8 mouse cellular contexts compared by ENCODE assay signal in the genomic region with DNA sequence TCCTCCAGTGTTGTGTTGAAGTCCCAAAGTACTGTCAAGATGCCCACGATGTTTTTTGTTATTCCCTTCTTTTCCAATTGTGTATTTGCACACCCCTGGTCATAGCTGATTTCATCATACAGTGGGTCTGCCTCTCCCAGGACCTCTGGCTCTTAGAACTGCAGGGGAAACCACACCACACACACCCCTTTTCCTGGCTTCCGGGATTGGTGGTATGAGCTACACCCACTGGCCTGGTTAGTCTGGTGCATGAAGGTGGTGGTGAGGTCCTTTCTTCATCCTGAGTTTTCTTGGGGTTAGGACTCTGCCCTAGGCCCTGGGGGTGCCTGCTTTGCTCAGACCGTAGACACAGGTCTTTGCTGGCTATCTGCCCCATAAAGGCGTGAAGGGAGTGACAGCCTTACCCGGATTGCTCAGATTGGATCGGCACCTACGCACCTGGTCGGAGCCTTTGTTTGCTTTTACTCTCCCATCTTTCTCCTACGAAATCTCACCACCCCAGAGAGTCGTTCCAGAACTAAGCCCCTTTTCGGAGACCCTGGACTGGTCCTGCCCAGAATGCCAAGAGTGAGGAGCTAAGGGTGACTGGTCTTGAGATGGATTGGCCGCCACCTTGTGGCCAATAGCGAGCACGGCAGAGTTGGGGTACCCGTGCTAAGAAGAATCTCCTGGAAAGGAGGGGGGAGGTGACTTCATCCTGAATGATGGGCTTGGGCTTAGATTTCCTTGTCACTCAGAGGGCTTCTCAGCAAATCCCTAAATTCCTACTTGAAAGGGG. TPM values are rescaled to one million over a fixed set of nuclear protein-coding genes. Genes with fewer than 3 reads are reported as not detected.
DNase-seq lines count a peak whose midpoint lies in the region; ATAC-seq lines count a peak whose summit lies in the region.

No protein-coding gene starts in this region.

- no peak overlapping the region for H3K27ac ChIP-seq in forebrain, embryonic 13.5 days

- H3K4me3 ChIP-seq in forebrain, embryonic 13.5 days = no peak overlapping the region

- no peaks in the 10 kb centered on the region for H3K9me3 ChIP-seq in forebrain, embryonic 13.5 days (replicated peaks)

- H3K4me1 ChIP-seq in forebrain, embryonic 13.5 days = peaks cover 43% of the 10 kb centered on the region

- H3K9ac ChIP-seq in forebrain, embryonic 13.5 days = no peak overlapping the region

- peak; percentile 26; the same call in 1 of the 2 replicates for ATAC-seq in frontal cortex, adult (ENCODE audit: low TSS enrichment)
- 0 out of 2 replicates have a peak, but pooled peaks have one; percentile 16 for ATAC-seq in forebrain, embryonic 13.5 days

- no peaks in the 10 kb centered on the region for H3K36me3 ChIP-seq in forebrain, embryonic 13.5 days (ENCODE audit: poor library complexity, severe bottlenecking)

- no peak overlapping the region for H3K4me2 ChIP-seq in forebrain, embryonic 13.5 days

- 31% methylated on average over 15 of the region's 15 CpGs for WGBS in forebrain, embryonic 13.5 days

- DNase-seq in frontal cortex, postnatal 14 days (ENCODE audit: low spot score in 2 of 2) = no peak
- peak; percentile 56 to 57 for DNase-seq in B cell, adult 2 months
- peak; percentile 91 for DNase-seq in brain, adult 2 months (ENCODE audit: low read depth, low spot score)
- DNase-seq in kidney, adult 9 months = peak; percentile 67
- DNase-seq in lung, adult 18-20 months = peak; percentile 53 to 73
- DNase-seq in right cerebral cortex, postnatal 25 days = peak; percentile 59

- H3K27me3 ChIP-seq in forebrain, embryonic 13.5 days = peaks cover 67% of the 10 kb centered on the region

RNA-seq across cellular contexts. Expression of a gene that starts 17.7 kb away (rescaled TPM):
- 45.0 and 48.7 TPM in 2 replicates for polyA plus RNA-seq in forebrain, embryonic 13.5 days (2015; fragmentation: Nextera tagmentation; extraction: Ambion mirVana)

Comparison
In these comparisons a context has a peak if more than half of its experiments do, and no peak if none do; other contexts are left out.
1. DNase-seq: peak in B cell, adult 2 months (2 of 2), brain, adult 2 months (single experiment), kidney, adult 9 months (single experiment), lung, adult 18-20 months (2 of 2) and right cerebral cortex, postnatal 25 days (single experiment); none in frontal cortex, postnatal 14 days (0 of 2).